Mouse (Mus musculus) brain, embryonic 14.5 days (tissue): ENCODE results near the gene Mvk. TPM values are rescaled to one million over a fixed set of nuclear protein-coding genes. Genes with fewer than 3 reads are reported as not detected.

Source experiments
- DNase-seq: peaks from one replicate; pipeline ENCODE4 v3.0.0-alpha.2; 2011; ENCODE audit warnings: low read depth
- CTCF ChIP-seq: fragments of 200-500 bp; IDR thresholded peaks from 2 replicates; pipeline ENCODE4 v1.5.1; 2012; ENCODE audit warnings: inconsistent platforms, mild to moderate bottlenecking, moderate library complexity, borderline replicate concordance; ENCODE audit not compliant: insufficient read depth, insufficient read length; ENCODE audit errors: extremely low read depth
- POLR2A ChIP-seq: fragments of 200-500 bp; IDR thresholded peaks from 2 replicates; pipeline ENCODE4 v1.6.1; 2012; ENCODE audit warnings: mild to moderate bottlenecking, inconsistent platforms, borderline replicate concordance; ENCODE audit not compliant: poor library complexity, insufficient read depth, insufficient read length, severe bottlenecking; ENCODE audit errors: extremely low read depth
- polyA plus RNA-seq: library from polyadenylated mRNA; depleted of rRNA; stranded (reverse); fragments of >200 nt; gene quantifications from 2 replicates; pipeline ENCODE4 v1.2.3, GENCODE M21; 2012

The Mvk gene
- polyA plus RNA-seq, 1 experiment, result 67.6 TPM

GRCm38 (mm10) chr5:114421561-114422298 lies 22.3 kb upstream of the Mvk start:
- no peak for DNase-seq

GRCm38 (mm10) chr5:114422591-114422990 lies 21.5 kb upstream of the Mvk start:
- no peak for DNase-seq
- TF ChIP-seq CTCF (no peak), POLR2A (no peak)

More at GRCm38 (mm10) chr5:114421561-114422298, 22.3 kb upstream of the Mvk start:
- TF ChIP-seq POLR2A (no peak), CTCF (no peak)

GRCm38 (mm10) chr5:114423961-114424360 lies 20.1 kb upstream of the Mvk start:
- no peak for TF ChIP-seq CTCF
- no peak for TF ChIP-seq POLR2A
- DNase-seq, result peak; percentile 47

GRCm38 (mm10) chr5:114426732-114427131 lies 17.3 kb upstream of the Mvk start:
- DNase-seq, result no peak
- no peak for TF ChIP-seq POLR2A
- no peak for TF ChIP-seq CTCF

- TF ChIP-seq CTCF (no peak), POLR2A (no peak)
- no peak for DNase-seq
These were observed 15.4 kb upstream of the Mvk start for GRCm38 (mm10) chr5:114428621-114429020.

- no peak for DNase-seq
- TF ChIP-seq POLR2A, result no peak
- TF ChIP-seq CTCF, result no peak
These were observed 14.3 kb upstream of the Mvk start for GRCm38 (mm10) chr5:114429781-114430180.

- DNase-seq, result no peak
- TF ChIP-seq POLR2A (no peak), CTCF (no peak)
These were observed 9.7 kb upstream of the Mvk start for GRCm38 (mm10) chr5:114434359-114434758.

GRCm38 (mm10) chr5:114435588-114435987 lies 8.5 kb upstream of the Mvk start:
- no peak for DNase-seq
- TF ChIP-seq CTCF (no peak), POLR2A (no peak)

- no peak for TF ChIP-seq CTCF
- TF ChIP-seq POLR2A, result no peak
- DNase-seq, result no peak
These were observed 261 bp downstream of the Mvk start for GRCm38 (mm10) chr5:114444368-114444692.

GRCm38 (mm10) chr5:114449011-114449410 lies 4.9 kb downstream of the Mvk start:
- no peak for TF ChIP-seq CTCF
- TF ChIP-seq POLR2A, result no peak
- DNase-seq, result no peak

GRCm38 (mm10) chr5:114456287-114456686 lies 12.2 kb downstream of the Mvk start:
- TF ChIP-seq POLR2A (no peak), CTCF (no peak)
- DNase-seq, result peak; percentile 30

GRCm38 (mm10) chr5:114456995-114457605 lies 13.0 kb downstream of the Mvk start:
- TF ChIP-seq POLR2A (no peak), CTCF (no peak)
- DNase-seq, result peak; percentile 17

GRCm38 (mm10) chr5:114461238-114461637 lies 17.2 kb downstream of the Mvk start:
- peak; percentile 78 for DNase-seq
- TF ChIP-seq CTCF (peak; percentile 85), POLR2A (no peak)
